Mouse (Mus musculus) adrenal gland, postnatal 0 days (tissue): ENCODE measurements around the gene 1700008O03Rik. TPM values are rescaled to one million over a fixed set of nuclear protein-coding genes. Genes with fewer than 3 reads are reported as not detected.

ENCODE experiments used
- polyA plus RNA-seq: library from polyadenylated mRNA; unstranded; fragments of >200 nt; fragmentation: Nextera tagmentation; extraction: Ambion mirVana; gene quantifications from 2 replicates; pipeline ENCODE4 v1.2.1, GENCODE M21; 2015

The 1700008O03Rik gene
- 1.2 and 2.0 TPM in 2 replicates for polyA plus RNA-seq

DNA sequence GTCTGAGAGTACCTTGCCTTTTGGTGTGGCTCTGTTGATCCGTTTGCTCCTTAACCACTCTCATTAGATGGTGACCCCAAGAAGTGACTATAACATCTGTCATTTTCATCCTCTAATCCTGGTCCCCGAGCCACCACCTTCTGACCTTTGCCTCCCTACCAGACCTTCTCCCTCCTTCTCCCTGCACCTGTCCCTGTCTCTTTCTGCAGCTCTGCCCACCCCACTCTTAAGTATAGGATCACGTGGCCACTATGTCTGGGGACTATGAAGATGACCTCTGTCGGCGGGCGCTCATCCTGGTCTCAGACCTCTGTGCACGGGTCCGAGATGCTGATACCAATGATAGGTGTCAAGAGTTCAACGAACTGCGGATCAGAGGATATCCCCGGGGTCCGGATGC, at the start of gene 1700008O03Rik:
Gene 1700008O03Rik (minus strand): TSS at position 101 of the 400 bp plus-strand sequence.

DNA sequence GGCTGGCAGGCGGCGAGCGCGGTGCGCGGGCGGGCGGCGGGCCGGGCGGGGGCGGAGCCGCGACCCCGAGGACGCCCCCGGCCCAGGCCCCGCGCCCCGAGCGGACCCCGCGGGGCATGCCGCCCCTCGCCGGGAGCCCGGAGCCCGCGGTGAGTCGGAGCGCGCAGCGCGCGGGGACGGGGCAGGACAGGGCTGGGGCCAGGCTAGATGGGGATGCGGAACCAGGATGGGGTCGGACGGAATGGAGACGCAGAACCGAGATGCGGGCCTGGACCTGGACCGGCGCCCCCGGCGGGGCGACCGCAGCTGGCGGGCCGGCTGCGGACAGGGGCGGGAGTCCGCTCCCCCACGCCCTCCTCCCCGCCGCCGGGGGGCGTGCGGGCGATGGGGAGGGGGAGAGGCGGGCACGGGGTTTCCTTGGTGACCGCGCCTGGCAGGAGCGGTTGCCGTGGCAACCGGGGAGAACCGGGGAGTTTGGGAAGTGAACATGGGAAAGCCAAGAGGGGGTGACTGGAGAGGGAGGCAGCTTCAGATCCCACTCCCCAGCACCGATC, 43.4 kb upstream of the 1700008O03Rik start, which contains the start of gene Lrrc4b:
Gene Lrrc4b (plus strand): TSS at position 51 of the 554 bp plus-strand sequence.

DNA sequence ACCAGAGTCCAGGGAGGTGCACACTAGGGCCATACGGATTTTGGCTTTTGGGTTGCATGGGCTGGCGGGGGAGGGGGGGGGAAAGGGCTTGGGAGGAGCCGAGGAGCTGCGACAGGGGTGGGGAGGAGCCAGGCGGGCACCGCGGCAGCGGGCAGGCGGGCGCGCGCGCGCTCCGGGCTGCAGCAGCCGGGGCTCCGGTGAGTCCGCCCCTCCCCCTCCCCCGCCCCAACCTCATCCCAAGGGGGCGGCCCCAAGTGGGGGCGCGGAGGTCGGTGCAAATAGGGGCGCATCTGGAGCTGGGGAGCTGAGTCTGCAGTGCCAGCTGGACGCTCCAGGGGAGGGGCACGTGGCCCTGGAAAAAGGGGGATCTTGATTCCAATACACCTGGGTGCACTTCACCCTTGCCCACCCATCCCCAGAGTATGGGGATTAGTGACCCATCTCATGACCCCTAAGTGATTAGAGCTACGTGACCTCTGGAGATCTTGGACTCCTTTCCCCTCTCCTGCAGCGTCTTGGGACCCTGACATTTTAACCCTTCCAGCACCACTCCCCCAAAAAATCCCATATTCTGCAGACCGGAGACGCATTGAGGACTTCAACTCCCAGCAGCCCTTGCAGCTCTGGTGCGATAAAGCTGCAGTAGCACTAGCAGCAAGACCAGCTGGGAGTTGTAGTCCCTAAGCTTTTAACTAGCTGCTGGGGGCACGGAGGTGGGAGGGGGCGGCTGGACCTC, 1.5 kb downstream of the 1700008O03Rik start, which contains the start of gene Syt3:
Gene Syt3 (plus strand): TSS at position 123 of the 736 bp plus-strand sequence.

Other genes with a start within 250 kb of the 1700008O03Rik start
- gene Klk1b16, start 249.1 kb downstream of the 1700008O03Rik start, polyA plus RNA-seq: not detected in 2 replicates
- not detected in 2 replicates for gene Klk1b24, start 197.6 kb downstream of the 1700008O03Rik start, polyA plus RNA-seq
- gene Klk1b3, start 187.6 kb downstream of the 1700008O03Rik start, polyA plus RNA-seq: not detected in 2 replicates
- not detected in 2 replicates for gene Klk1b4, start 178.4 kb downstream of the 1700008O03Rik start, polyA plus RNA-seq
- not detected in 2 replicates for gene Klk1b5, start 169.9 kb downstream of the 1700008O03Rik start, polyA plus RNA-seq
- 0.37 and 1.4 TPM in 2 replicates for gene Klk1, start 160.5 kb downstream of the 1700008O03Rik start, polyA plus RNA-seq
- gene Gm36864, start 149.6 kb downstream of the 1700008O03Rik start, polyA plus RNA-seq: 0.17 TPM in 1 of 2 replicates, not detected in the other
- 0.58 and 2.0 TPM in 2 replicates for gene 1700028J19Rik, start 139.1 kb downstream of the 1700008O03Rik start, polyA plus RNA-seq
- gene 2410002F23Rik, start 139.1 kb downstream of the 1700008O03Rik start, polyA plus RNA-seq: 76.2 and 139 TPM in 2 replicates
- gene Acp4, start 128.4 kb downstream of the 1700008O03Rik start, polyA plus RNA-seq: not detected in 2 replicates
- gene Gm15517, start 124.4 kb downstream of the 1700008O03Rik start, polyA plus RNA-seq: not detected in 2 replicates
- 9.6 and 11.3 TPM in 2 replicates for gene Clec11a, start 78.9 kb downstream of the 1700008O03Rik start, polyA plus RNA-seq
- 2.0 and 2.9 TPM in 2 replicates for gene Shank1, start 75.6 kb downstream of the 1700008O03Rik start, polyA plus RNA-seq
- gene Syt3, start 1.7 kb downstream of the 1700008O03Rik start, polyA plus RNA-seq: 3.1 and 3.6 TPM in 2 replicates
- 1.3 and 3.1 TPM in 2 replicates for gene Lrrc4b, start 43.2 kb upstream of the 1700008O03Rik start, polyA plus RNA-seq
- 1.4 and 2.2 TPM in 2 replicates for gene Aspdh, start 79.6 kb upstream of the 1700008O03Rik start, polyA plus RNA-seq
- 53.4 and 55.2 TPM in 2 replicates for gene Josd2, start 82.2 kb upstream of the 1700008O03Rik start, polyA plus RNA-seq
- 102 and 104 TPM in 2 replicates for gene Emc10, start 110.7 kb upstream of the 1700008O03Rik start, polyA plus RNA-seq
- gene Fam71e1, start 110.8 kb upstream of the 1700008O03Rik start, polyA plus RNA-seq: 17.2 and 25.9 TPM in 2 replicates
- gene Mybpc2, start 138.8 kb upstream of the 1700008O03Rik start, polyA plus RNA-seq: 0.41 and 0.92 TPM in 2 replicates
- gene Spib, start 146.3 kb upstream of the 1700008O03Rik start, polyA plus RNA-seq: 0.50 and 0.86 TPM in 2 replicates
- 19.6 and 23.4 TPM in 2 replicates for gene Pold1, start 163.0 kb upstream of the 1700008O03Rik start, polyA plus RNA-seq
- gene Nr1h2, start 168.1 kb upstream of the 1700008O03Rik start, polyA plus RNA-seq: 63.2 and 98.6 TPM in 2 replicates
- gene Napsa, start 186.6 kb upstream of the 1700008O03Rik start, polyA plus RNA-seq: 3.6 and 4.3 TPM in 2 replicates
- 0.63 and 2.0 TPM in 2 replicates for gene Kcnc3, start 204.8 kb upstream of the 1700008O03Rik start, polyA plus RNA-seq